Mouse (Mus musculus) thymus, adult 2 months (tissue): ENCODE results near the gene Macf1. TPM values are rescaled to one million over a fixed set of nuclear protein-coding genes. Genes with fewer than 3 reads are reported as not detected.
"Not testable (repeated sequence)": the region's sequence is repeated elsewhere in the genome, so short reads cannot be mapped to it uniquely, and the experiment has no call there.

Experiments
- DNase-seq: peaks from one replicate; pipeline ENCODE4 v3.0.0; 2021
- H3K27ac ChIP-seq: fragments of 200-500 bp; 2 replicates; pipeline ENCODE4 v1.5.1; 2012; ENCODE audit warnings: low read length, control low read depth; ENCODE audit not compliant: control insufficient read depth, insufficient read depth
- H3K27me3 ChIP-seq: fragments of 200-500 bp; 2 replicates; pipeline ENCODE4 v1.6.1; 2012; ENCODE audit warnings: mild to moderate bottlenecking, low read length, moderate library complexity, mixed read lengths; ENCODE audit not compliant: control insufficient read depth, insufficient read depth
- H3K36me3 ChIP-seq: fragments of 200-500 bp; 2 replicates; pipeline ENCODE4 v1.6.1; 2012; ENCODE audit warnings: mild to moderate bottlenecking, low read length, moderate library complexity; ENCODE audit not compliant: control insufficient read depth, insufficient read depth
- H3K4me1 ChIP-seq: fragments of 200-500 bp; replicated peaks from 2 replicates; pipeline ENCODE4 v1.6.1; 2012; ENCODE audit warnings: low read length; ENCODE audit not compliant: control insufficient read depth, insufficient read depth
- H3K4me3 ChIP-seq: fragments of 200-500 bp; 2 replicates; pipeline ENCODE4 v1.5.1; 2012; ENCODE audit warnings: mild to moderate bottlenecking, low read length, control low read depth, moderate library complexity; ENCODE audit not compliant: control insufficient read depth, insufficient read depth
- CTCF ChIP-seq: fragments of 200-500 bp; IDR thresholded peaks from 2 replicates; pipeline ENCODE4 v1.5.1; 2012; ENCODE audit warnings: mild to moderate bottlenecking, control low read depth, low read length, moderate library complexity, borderline replicate concordance; ENCODE audit not compliant: control insufficient read depth, poor library complexity, insufficient read depth; ENCODE audit errors: extremely low read depth
- POLR2A ChIP-seq: fragments of 200-500 bp; IDR thresholded peaks from 2 replicates; pipeline ENCODE4 v1.6.1; 2012; ENCODE audit warnings: mild to moderate bottlenecking, low read length, control low read depth, moderate library complexity; ENCODE audit not compliant: control insufficient read depth, poor library complexity, insufficient read depth; ENCODE audit errors: extremely low read depth
- WGBS: fragments of 180-500 bp; shearing (Covaris S2); methylation state at CpG from one replicate; pipeline ENCODE4 v1.1.7; 2018; 5-methylcytosine and 5-hydroxymethylcytosine counted together
- polyA plus RNA-seq: library from polyadenylated mRNA; depleted of rRNA; stranded (reverse); fragments of >200 nt; gene quantifications from 2 replicates; pipeline ENCODE4 v1.2.3, GENCODE M21; 2012

Macf1 gene
- polyA plus RNA-seq, 1 experiment = 121 TPM

- Histone ChIP-seq H3K4me3 (no peak overlapping the region), H3K27me3 (no peaks in the 10 kb centered on the region), H3K27ac (no peak overlapping the region), H3K36me3 (no peaks in the 10 kb centered on the region), H3K4me1 (no peaks in the 10 kb centered on the region)
- DNase-seq = no peak
- no peak for TF ChIP-seq POLR2A
- no peak for TF ChIP-seq CTCF
- 94% methylated on average over 6 of the region's 6 CpGs for WGBS
Observed at GRCm38 (mm10) chr4:123643561-123643960, 40.6 kb downstream of the Macf1 start.

GRCm38 (mm10) chr4:123642877-123643276 lies 41.3 kb downstream of the Macf1 start:
- WGBS = 85% methylated on average over 5 of the region's 5 CpGs
- TF ChIP-seq CTCF = no peak
- TF ChIP-seq POLR2A = no peak
- Histone ChIP-seq H3K36me3 (no peaks in the 10 kb centered on the region), H3K27me3 (no peaks in the 10 kb centered on the region), H3K4me1 (no peaks in the 10 kb centered on the region), H3K27ac (no peak overlapping the region), H3K4me3 (no peak overlapping the region)
- DNase-seq = no peak

GRCm38 (mm10) chr4:123637136-123637535 lies 47.0 kb downstream of the Macf1 start:
- DNase-seq = no peak
- Histone ChIP-seq H3K27ac (no peak overlapping the region), H3K4me1 (no peaks in the 10 kb centered on the region), H3K27me3 (no peaks in the 10 kb centered on the region), H3K4me3 (no peak overlapping the region), H3K36me3 (no peaks in the 10 kb centered on the region)
- WGBS = 95% methylated on average over 6 of the region's 6 CpGs
- TF ChIP-seq POLR2A = no peak
- TF ChIP-seq CTCF = no peak

- Histone ChIP-seq H3K27ac (no peak overlapping the region), H3K27me3 (no peaks in the 10 kb centered on the region), H3K4me1 (no peaks in the 10 kb centered on the region), H3K4me3 (no peak overlapping the region), H3K36me3 (no peaks in the 10 kb centered on the region)
- 29% methylated on average over 1 of the region's 1 CpGs for WGBS
- no peak for DNase-seq
- no peak for TF ChIP-seq CTCF
- TF ChIP-seq POLR2A = no peak
Observed at GRCm38 (mm10) chr4:123635428-123635827, 48.7 kb downstream of the Macf1 start.

- Histone ChIP-seq H3K4me3 (no peak overlapping the region), H3K4me1 (no peaks in the 10 kb centered on the region), H3K36me3 (no peaks in the 10 kb centered on the region), H3K27me3 (no peaks in the 10 kb centered on the region), H3K27ac (no peak overlapping the region)
- WGBS = 95% methylated on average over 3 of the region's 3 CpGs
- TF ChIP-seq CTCF (no peak), POLR2A (no peak)
- DNase-seq = no peak
Observed at GRCm38 (mm10) chr4:123634436-123634835, 49.7 kb downstream of the Macf1 start.

GRCm38 (mm10) chr4:123633874-123634273 lies 50.3 kb downstream of the Macf1 start:
- no peak for DNase-seq
- WGBS = 66% methylated on average over 4 of the region's 4 CpGs
- Histone ChIP-seq H3K4me3 (no peak overlapping the region), H3K4me1 (no peaks in the 10 kb centered on the region), H3K27ac (no peak overlapping the region), H3K36me3 (no peaks in the 10 kb centered on the region), H3K27me3 (no peaks in the 10 kb centered on the region)
- TF ChIP-seq CTCF (no peak), POLR2A (no peak)

- no peaks in the 10 kb centered on the region for H3K36me3 ChIP-seq
- H3K27ac ChIP-seq = no peak overlapping the region
- no peaks in the 10 kb centered on the region for H3K27me3 ChIP-seq
- H3K4me1 ChIP-seq = no peaks in the 10 kb centered on the region
- WGBS = 30% methylated on average over 3 of the region's 3 CpGs
- DNase-seq = peak; percentile 42
- H3K4me3 ChIP-seq = no peak overlapping the region
- peak; percentile 51; the same call in 1 of the 2 replicates for TF ChIP-seq CTCF
- TF ChIP-seq POLR2A = no peak
Observed at GRCm38 (mm10) chr4:123633370-123633769, 50.8 kb downstream of the Macf1 start.

GRCm38 (mm10) chr4:123632116-123632515 lies 52.0 kb downstream of the Macf1 start:
- not testable (repeated sequence) for H3K4me3 ChIP-seq
- WGBS = 80% methylated on average over 6 of the region's 6 CpGs

More at GRCm38 (mm10) chr4:123632116-123632515, 52.0 kb downstream of the Macf1 start:
- not testable (repeated sequence) for H3K4me1 ChIP-seq, DNase-seq, H3K27me3 ChIP-seq, H3K36me3 ChIP-seq, H3K27ac ChIP-seq
